Mouse (Mus musculus) layer of hippocampus, adult 9-11 months (tissue): ENCODE data around the gene Snph.

ENCODE experiments used
- DNase-seq: peaks from one replicate; pipeline ENCODE4 v3.0.0; 2022

Gene Snph

DNA sequence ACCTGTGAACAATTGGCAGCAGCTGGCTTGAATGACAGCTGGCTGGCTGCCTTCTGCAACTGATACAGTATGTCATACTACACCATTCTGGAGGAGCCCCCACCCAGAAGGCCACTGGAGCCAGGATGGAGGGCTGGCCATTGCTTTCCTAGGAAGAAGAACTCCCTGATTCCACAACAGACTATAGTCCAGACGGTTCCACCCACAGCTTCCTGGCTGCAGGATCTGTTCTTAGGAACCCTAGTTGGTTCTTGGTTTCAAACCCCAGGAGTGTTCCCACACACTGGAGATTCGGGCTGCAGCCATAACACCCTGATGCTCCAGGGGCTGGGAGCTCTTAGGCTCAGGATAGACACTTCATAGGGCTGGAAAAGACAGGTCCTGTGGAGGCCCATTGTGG, 34.3 kb downstream of the Snph start:
- DNase-seq = peak; percentile 74

DNA sequence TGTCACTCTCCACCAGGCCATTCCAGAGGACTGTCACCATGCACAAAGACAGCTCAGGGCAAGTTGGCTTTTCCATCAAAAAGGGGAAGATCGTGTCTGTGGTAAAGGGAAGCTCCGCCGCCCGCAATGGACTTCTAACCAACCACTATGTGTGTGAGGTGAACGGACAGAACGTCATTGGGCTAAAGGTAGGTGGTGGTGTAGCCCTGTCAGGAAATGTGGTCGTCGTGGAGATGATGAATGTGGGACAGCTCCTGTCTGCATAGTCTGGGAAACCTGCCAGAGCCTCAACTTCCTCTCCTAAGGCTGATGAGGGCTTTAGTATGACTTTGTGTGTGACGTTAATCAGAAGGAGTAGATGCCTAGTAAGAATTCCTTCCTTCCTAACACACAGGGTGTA, 45.1 kb downstream of the Snph start:
- no peak for DNase-seq

DNA sequence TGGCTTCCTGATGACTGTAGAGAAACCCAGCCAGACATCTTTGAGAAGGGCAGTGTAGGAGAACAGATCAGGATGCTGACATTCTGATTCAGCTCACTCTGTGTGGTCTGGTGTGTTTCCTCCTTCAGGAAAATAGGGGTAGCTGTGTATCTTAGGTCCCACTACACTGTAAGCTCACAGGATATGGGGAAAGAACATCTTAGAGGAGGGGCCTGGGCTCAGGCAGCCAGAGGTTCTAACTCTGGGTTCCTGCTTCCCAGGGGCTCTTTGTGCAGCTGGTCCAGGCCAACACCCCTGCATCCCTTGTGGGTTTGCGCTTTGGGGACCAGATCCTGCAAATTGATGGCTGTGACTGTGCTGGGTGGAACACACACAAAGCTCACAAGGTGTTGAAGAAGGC, 45.6 kb downstream of the Snph start:
- no peak for DNase-seq

DNA sequence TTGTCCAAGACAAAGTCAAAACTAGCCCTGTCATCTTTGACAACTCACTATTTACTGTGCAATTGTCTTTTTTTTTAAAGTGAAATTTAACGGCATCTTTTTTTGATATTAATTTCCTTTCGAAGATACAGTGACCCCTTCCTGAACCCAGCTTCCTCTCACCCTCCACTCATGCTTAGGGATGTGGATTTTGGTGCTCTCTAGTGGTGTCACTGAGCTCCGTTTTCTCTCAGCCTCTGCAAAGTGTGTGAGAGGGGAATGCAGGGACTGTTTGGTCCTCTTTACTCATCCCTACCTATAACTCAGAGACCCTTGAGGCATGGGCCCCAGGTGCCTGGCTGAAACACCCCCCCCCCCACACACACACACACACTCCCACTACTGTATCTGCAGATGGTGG, 46.5 kb downstream of the Snph start:
- DNase-seq = no peak

DNA sequence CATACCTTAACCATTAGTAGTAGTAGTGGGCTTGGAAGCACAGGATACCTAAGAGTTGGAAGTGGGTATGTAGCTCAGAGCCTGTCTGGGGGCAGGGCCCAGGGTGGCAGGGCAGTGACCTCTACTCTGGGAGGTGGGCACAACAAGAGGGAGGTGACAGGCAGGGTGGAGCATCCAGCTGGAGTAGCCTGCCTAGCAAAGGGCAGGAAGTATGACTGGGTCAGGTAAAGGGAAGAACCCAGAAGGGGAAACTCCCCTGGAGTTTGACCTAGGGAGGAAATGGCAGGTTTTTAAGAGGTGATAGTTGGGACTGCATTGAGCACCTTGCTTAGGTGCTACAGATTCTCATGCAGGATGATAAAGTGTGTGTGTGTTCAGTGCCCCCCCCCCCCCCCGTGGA, 51.4 kb downstream of the Snph start:
- no peak for DNase-seq

DNA sequence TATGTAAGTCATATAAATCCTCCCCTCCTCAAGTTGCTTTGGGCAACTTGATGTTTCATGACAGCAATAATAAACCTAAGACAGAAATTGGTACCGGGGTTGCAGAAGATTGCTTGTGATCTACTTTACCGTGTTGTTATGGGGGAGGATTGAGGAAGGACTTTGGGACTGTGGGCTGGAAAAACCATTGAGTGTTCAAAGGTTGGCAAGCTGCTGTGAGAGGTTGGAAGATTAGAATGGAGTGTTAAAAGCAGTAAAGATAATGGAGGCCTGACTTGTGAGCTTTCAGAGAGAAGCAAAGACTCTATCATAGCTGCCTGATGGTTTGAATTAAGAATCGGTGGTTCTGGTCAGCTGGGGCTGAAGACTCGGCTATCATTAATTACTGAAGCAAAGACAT, 53.2 kb downstream of the Snph start:
- no peak for DNase-seq

DNA sequence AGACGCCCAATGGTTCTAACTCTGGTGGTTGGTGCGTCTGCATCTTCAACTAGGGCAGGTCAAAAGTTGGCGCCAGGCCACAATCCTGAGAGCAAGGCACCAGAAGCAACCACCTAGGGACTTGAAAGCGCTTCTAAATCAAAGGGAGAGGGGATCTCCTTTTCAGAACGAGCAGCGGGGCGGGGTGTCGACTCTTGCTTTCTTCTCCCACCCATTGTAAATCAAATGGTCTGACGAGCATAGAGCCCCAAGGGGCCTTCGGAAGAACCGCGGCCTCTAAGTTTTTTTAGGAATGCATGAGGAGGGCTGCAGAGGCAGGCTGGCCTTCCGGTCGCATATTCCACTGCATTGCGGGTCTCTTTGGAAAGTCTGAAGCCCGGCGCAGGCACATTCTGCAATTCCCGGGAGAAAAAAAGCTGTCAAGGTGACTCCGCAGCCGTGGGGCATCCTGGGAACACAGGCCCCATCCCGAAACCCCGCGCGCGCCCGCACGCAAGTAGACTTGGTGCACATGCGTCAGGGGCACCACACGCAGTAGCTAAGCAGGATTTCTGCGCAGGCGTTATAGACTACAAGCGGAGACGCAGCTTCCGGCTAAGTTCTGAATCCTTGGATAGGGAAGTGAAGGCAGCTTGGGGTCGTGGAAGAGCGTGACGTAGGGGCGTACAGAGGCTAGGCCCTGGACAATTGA, 56.5 kb downstream of the Snph start:
- peak; percentile 95 for DNase-seq

DNA sequence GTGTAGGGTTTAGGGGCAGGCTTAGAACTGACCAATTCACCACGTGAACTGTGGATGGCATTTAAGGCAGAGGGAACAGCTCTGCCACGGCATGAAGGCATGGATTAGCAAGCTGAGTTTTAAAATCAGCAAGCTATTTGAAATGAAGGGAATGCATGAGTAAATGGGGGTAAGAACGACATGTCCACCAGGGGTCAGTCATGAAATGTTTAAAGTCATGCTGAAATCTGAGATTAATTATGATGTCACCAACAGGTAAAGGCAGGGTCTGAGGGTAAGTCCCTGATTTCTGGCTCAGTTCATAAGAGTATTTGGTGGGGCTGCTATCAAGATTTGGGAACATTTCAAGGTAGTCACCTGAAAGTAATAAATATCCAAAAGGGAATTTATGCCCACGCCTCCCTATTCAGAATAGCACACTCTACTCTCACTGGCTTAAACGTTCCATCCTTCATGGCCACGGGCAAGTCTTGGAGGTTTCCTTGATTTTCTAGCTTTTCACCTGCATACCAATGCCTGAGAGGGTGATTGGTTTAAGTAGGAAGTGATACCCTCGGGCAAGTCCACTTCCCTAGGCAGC, 57.2 kb downstream of the Snph start:
- DNase-seq = no peak

DNA sequence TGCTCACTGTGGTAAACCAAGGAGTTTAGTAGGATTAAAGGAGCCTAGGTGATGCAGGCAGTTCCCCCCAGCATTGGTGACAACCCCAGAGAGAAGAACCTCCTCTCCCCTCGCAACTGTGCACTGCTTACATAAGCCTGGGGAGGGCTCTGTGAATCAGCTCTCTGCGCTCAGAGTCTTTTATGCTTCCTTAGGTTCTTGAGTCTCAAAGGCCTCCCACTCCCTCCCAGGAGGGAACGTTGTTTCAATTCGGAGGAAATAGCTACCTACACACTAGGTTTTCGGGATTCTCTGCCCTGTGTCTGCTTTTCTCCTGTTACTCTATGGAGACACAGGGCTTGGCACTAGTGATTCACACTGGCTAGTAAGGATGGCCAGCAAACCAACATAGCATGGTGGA, 57.8 kb downstream of the Snph start:
- peak; percentile 71 for DNase-seq

DNA sequence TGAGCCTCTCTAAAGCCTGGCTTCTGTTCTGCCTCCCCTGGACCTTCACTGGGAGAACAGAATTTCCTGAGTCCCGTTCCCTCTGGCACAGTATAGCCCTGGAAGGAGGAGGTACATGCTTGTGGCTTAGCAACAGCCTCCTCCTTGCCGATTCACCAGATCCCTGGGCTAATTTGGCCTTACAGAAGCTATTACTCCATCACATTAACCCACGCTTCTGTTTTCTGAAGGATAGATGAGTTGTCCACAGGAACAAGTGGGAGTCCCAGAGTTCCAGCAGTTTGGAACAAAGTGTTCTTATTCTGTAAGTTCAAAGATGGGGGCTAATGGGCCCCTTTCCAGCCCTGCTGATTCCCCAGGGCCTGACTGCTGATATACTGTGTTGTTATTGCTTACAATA, 58.7 kb downstream of the Snph start:
- DNase-seq = peak; percentile 62

DNA sequence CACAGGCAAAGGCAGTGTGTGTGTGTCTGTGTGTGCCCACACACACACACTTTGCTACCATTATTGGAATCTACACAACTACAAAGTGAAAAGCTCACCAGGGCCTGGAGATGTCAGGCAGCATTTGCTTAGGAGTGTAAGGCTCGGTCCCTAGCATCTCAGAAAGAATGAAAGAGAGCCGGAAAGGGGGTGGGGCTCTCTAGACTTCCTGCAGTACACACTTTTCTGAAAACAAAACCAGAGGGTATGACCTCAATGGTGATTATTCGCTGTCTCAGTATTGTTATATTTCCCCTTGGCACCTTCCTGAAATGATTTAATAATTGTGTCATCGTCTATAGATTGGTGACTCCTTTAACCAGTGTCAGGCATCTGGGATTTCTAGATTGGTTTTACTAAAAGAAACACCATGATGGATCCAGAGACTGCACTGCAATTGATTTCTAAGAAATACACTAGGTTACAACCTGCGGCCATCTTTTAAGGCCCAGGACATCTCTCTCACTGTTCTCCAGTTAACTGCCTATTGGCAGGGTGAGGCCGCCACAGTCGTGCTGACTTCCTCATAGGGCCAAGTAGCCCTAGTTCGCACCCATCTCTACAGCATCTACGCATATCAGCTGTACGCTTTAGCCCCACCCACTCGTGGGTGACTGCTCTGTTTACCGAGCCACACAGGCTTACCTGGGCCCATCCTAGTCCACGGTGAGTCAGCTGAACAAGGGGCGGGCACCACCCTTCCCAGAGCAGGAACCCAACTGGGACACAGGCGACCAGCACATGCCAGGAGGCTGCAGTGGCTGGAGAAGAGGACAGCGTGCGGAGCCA, 60.3 kb downstream of the Snph start, which contains the start of gene Sdcbp2:
Gene Sdcbp2, plus strand, starts transcription at position 750 of the 828 bp plus-strand sequence.
- no peak for DNase-seq

DNA sequence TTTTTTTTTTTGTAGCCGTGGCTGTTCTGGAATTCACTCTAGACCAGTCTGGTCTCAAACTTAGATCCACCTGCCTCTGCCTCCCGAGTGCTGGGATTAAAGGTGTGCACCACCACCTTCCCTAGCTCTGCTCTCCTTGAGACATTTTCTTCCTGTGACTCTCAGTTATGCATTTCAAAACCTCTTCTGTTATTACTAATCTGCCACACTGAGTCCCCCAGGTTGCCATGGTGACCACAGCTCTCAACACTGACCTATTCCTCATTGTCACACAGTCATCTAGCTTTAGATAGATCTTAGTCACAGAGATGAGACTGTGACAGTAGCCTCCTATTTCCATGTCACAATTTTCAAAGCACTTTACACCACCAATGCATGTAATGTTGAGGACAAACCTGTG, 62.9 kb downstream of the Snph start:
- DNase-seq = no peak

DNA sequence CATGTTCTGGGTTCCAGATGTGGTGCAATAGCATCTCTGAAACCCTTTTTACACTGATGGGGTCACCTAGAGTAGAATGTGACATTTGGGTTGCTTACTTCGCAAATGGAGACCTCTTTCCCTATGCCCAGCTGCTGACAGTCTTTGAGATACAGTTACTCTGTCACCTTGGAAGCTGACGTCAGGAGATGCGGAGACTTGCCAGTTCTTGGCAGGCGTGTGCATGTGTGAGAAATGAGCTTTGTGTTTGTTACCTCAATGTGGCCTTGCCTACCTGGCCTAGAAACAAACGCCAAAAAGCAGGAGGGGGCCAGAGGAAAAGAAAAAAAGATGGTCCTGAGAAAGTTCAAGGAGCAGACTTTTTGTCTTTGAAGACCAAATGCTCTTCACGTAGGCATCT, 65.5 kb downstream of the Snph start:
- DNase-seq = no peak

DNA sequence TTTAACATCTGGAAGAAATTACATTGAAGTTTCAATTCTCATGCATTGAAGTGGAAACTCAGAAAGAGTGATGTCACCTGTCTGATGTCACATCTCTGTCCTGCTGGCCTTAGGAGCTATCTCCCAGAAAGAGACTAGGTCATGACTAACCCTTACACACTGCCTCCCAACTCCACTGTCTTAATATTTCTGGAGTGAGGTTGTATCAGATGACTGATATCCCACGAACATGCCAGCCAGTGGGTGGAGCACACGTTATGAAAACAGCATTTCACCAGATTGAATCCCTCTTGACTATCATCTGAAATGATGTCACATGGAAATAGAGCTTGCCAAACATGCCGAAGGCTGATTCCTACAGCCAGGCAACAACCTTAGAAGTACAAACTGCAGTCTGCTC, 67.4 kb downstream of the Snph start:
- DNase-seq = peak; percentile 60

DNA sequence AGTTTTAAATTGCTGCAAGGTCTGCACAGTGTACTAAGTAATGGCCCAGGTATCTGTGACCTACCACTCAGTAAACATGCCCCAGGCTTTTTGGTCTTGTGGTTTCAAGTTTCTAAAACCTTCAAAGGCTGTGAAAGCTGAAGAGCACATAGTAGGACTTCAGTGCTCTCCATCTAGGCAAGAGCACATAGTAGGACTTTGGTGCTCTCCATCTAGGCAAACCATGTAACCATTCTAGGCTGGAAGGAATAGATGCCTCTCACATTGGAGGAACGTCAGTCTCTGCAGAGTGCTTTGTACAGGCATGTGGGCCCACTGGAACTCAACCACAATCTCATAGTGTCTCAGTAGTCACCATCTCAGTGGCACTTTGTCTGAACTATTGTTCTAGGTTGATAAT, 68.4 kb downstream of the Snph start:
- DNase-seq = no peak

DNA sequence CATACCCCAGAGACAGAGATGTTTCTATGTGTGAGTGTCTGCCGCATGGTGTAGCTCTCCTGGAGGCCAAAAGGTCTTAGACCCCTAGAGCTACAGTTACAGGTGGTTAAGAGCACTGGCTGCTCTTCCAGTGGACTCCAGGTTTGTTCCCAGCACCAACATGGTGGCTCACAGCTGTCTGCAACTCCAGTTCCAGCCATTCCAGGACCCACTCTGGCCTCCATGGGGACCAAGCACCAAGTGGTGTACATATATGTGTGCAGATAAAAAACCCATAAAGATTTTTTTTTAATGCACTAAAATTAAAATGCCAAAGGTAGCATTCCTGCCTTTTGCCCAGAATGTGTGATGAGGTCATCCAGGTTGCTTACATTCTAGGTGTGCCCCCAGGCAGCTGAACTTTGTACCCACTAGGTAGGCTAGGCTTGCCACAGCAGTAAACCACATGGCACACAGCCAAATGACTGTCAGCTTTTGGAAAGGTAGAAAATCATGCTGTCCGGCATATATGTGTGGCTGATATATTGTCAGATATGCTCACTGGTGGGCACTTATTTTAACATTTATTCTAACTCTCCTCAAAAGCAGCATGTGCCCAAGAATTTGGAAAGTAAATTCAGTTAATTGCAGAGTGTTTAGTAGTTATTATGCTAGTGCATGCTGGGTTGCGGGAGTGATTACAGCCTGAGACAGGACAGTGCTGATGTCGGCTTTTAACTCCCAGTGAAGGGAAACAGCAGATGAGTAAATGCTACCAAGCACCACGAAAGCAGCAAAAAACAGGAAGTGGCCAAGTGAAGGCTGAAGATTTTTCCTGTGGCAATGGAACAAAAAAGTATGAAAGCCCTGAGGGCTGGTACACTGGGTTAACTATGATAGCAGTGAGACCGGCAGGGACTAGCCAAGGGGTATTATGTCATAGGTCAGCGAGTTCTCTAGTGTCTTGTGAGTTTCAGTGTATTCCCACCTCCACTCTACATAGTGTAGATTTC, 69.2 kb downstream of the Snph start:
- no peak for DNase-seq

DNA sequence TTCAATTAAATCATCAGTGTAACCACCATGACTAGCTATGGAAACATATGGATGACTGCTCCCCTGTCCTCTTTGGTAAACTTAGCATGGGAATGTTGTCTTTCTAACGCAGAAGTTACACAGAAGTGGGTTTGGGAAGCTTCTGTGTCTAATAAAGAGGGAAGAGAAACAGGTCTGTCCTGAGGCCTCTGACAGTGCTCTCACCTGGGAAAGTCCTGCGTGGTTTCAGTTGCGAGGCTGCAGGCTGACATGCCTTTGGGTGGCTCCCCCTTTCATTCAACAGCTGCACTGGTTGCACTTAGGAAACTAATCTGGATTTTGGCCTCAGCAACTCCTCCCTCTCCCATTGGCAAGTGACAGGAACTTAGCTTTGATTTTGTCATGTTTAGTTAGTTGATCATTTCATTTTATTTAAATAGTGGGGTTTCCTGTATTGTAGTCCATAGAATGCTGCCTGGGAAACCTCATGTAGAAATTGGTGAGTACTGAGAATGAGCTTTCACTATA, 82.7 kb downstream of the Snph start:
- DNase-seq = no peak

DNA sequence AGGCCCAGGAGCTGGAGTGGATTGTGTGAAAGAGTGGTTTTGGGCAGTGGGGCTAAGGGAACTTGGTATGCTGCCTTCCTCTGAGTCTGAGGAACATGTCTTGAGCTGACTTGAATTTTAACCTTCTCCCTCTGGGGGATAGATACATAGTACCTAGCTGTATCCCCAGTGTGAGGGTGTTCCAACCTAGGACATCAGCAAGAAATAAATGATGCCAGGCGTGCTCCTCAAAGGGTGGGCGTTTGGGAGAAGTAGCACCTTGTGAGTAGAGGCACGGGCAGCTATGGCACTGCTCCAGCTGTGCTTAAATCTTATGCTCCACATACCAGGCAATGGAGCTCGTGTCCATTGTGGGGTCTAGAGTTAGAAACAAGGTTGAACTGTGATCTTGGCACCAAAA, 85.8 kb downstream of the Snph start:
- no peak for DNase-seq

DNA sequence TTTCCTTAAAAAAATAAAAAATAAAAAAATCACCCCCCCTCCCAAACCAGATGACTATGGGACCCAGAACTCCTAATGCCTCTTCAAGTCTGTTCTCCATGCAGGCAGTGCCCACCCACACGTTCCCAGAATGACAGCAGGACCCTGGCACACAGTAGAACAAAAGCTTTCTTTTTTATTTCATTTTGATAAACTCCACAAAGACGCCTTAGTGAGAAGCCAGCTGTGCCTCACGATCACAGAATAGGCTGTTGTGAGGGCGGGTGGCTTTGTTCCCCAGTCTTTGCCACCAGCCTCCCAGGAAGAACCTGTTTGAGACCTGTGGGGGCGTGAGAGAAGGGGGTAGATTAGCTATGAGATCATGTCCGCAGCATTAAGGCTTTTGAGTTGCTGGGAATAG, 87.7 kb downstream of the Snph start:
- peak; percentile 81 for DNase-seq

DNA sequence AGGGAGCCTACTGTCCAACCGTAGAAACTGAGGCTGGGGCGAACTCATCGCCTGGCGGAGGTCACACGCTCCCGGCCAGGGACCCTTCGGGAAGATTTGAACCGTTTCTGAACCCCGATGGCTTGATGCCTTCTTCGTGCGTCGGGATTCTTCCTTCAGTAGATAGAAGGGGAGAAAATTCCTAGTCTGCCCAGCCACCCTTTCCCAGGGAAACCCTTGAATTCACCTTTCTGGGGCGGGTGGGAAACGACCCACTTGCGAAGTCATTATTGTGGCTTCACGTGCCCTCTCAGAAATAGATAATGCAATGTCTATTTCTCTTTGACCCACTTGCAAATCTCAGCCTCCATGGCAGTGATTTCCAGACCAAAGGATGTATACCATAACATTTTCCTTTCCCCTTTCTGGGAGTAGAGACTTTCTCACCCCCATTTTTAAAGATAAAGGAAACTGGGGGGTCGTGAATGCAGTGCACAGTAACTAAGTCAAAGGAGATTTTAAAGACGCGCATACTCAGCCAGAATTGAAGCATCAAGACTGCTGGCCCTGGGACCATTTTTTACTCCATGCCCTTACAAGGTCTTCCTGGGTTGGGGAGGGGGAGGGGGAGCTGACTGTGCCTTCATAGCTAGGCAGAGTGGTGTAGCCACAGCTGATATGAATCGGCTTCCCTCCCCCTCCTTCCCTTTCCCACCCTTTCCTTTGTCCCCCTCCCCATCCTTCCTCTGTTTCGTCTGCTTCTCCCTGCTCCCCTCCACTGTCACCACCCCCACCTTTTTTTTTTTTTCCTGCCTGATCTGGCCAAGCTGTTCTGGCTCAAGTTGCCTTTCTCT, 89.1 kb downstream of the Snph start:
- peak; percentile 65 for DNase-seq

DNA sequence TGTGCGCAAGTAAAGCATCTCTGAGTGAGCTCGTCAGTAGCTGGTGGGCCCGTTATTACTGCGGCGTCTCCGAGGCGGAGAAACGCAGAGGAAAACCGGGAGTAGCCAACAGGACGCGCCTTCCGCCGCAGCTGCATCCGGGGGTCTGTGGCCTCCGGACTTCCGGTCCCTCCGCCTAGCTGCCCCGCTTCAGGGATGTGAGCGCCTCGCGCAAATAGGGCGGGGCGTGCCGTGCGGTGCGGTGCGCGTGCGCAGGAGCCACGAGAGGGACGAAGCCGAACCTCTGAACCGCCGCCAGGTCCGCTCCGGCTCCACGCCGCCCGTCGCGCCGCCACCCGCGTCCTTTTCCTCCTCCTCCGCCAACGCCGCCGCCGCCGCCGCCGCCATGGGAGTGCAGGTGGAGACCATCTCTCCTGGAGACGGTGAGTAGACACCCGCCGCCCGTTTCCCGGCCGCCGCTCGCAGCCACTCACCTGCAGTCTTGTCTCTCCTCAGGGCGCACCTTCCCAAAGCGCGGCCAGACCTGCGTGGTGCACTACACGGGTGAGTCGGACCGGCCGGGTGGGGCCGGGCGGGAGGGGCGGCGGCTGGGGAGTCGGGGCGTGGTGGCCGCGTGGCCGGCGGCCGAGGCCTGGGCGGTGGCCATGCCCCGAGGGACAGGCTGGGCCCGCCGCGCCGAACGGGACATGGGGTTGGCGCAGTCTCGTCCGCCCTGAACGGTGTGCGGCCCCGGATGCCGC, 89.9 kb downstream of the Snph start, which contains the start of gene Fkbp1a:
Gene Fkbp1a, plus strand, starts transcription at position 161 of the 740 bp plus-strand sequence.
- peak; percentile 96 for DNase-seq
